Mouse (Mus musculus) cerebellum, postnatal 14 days (tissue): ENCODE results near the gene 1810010H24Rik.
"Not testable (repeated sequence)": the region's sequence is repeated elsewhere in the genome, so short reads cannot be mapped to it uniquely, and the experiment has no call there.

Experiments
- DNase-seq, 2 experiments: peaks; one replicate each; pipeline ENCODE4 v3.0.0; 2021; ENCODE audit warnings: mixed read lengths in 2 of 2

Gene 1810010H24Rik

GRCm38 (mm10) chr11:107014020-107014585 is 11.4 kb upstream of the 1810010H24Rik start:
- no peak for DNase-seq

GRCm38 (mm10) chr11:107014597-107015309 is 10.7 kb upstream of the 1810010H24Rik start:
- DNase-seq = peak in 1 of 2 experiments; percentile 62

GRCm38 (mm10) chr11:107015535-107016187 is 9.8 kb upstream of the 1810010H24Rik start:
- not testable (repeated sequence) for DNase-seq

GRCm38 (mm10) chr11:107016893-107017292 is 8.6 kb upstream of the 1810010H24Rik start:
- DNase-seq = no peak

- no peak for DNase-seq
Measured at GRCm38 (mm10) chr11:107017339-107017886, 8.1 kb upstream of the 1810010H24Rik start.

- DNase-seq = no peak
Measured at GRCm38 (mm10) chr11:107018606-107019005, 6.9 kb upstream of the 1810010H24Rik start.

- DNase-seq = no peak
Measured at GRCm38 (mm10) chr11:107019318-107019717, 6.2 kb upstream of the 1810010H24Rik start.

GRCm38 (mm10) chr11:107019722-107020121 is 5.8 kb upstream of the 1810010H24Rik start:
- DNase-seq = not testable (repeated sequence)

GRCm38 (mm10) chr11:107022050-107022683 is 3.3 kb upstream of the 1810010H24Rik start:
- no peak for DNase-seq

- DNase-seq = no peak
Measured at GRCm38 (mm10) chr11:107024406-107024805, 1.1 kb upstream of the 1810010H24Rik start.

GRCm38 (mm10) chr11:107026554-107027430 is 1.3 kb downstream of the 1810010H24Rik start:
- DNase-seq = peak in 1 of 2 experiments; percentile 55

GRCm38 (mm10) chr11:107027431-107028274 is 2.2 kb downstream of the 1810010H24Rik start:
- DNase-seq = peak; percentile 92 to 94

- DNase-seq = no peak
Measured at GRCm38 (mm10) chr11:107028275-107028618, 2.8 kb downstream of the 1810010H24Rik start.

GRCm38 (mm10) chr11:107028754-107029153 is 3.3 kb downstream of the 1810010H24Rik start:
- DNase-seq = no peak

- DNase-seq = no peak
Measured at GRCm38 (mm10) chr11:107029536-107029935, 4.1 kb downstream of the 1810010H24Rik start.

- no peak for DNase-seq
Measured at GRCm38 (mm10) chr11:107031635-107032034, 6.2 kb downstream of the 1810010H24Rik start.

- no peak for DNase-seq
Measured at GRCm38 (mm10) chr11:107034085-107034810, 8.8 kb downstream of the 1810010H24Rik start.

- DNase-seq = no peak
Measured at GRCm38 (mm10) chr11:107039417-107039816, 13.9 kb downstream of the 1810010H24Rik start.

GRCm38 (mm10) chr11:107041396-107041795 is 15.9 kb downstream of the 1810010H24Rik start:
- no peak for DNase-seq

- no peak for DNase-seq
Measured at GRCm38 (mm10) chr11:107043361-107043760, 17.9 kb downstream of the 1810010H24Rik start.
